Mouse (Mus musculus) olfactory bulb, adult 2 months (tissue): ENCODE measurements around the gene Il2ra. TPM values are rescaled to one million over a fixed set of nuclear protein-coding genes. Genes with fewer than 3 reads are reported as not detected.

Experiments used
- H3K27ac ChIP-seq: fragments of 200-500 bp; 2 replicates; pipeline ENCODE4 v1.5.1; 2012; ENCODE audit warnings: low read depth, low read length; ENCODE audit not compliant: insufficient read depth
- H3K4me1 ChIP-seq: fragments of 200-500 bp; 2 replicates; pipeline ENCODE4 v1.6.1; 2012; ENCODE audit warnings: low read length; ENCODE audit not compliant: control insufficient read depth, insufficient read depth
- H3K4me3 ChIP-seq: fragments of 200-500 bp; 2 replicates; pipeline ENCODE4 v1.5.1; 2012; ENCODE audit warnings: mild to moderate bottlenecking, low read depth, low read length, moderate library complexity; ENCODE audit not compliant: insufficient read depth
- CTCF ChIP-seq: fragments of 200-500 bp; IDR thresholded peaks from 2 replicates; pipeline ENCODE4 v1.5.1; 2012; ENCODE audit warnings: low read depth, mild to moderate bottlenecking, low read length, moderate library complexity; ENCODE audit not compliant: insufficient read depth
- POLR2A ChIP-seq: fragments of 200-500 bp; IDR thresholded peaks from 2 replicates; pipeline ENCODE4 v1.6.1; 2012; ENCODE audit warnings: mild to moderate bottlenecking, low read depth, low read length, moderate library complexity; ENCODE audit not compliant: insufficient read depth
- WGBS: fragments of 180-500 bp; shearing (Covaris S2); methylation state at CpG from one replicate; pipeline ENCODE4 v1.1.7; 2018; 5-methylcytosine and 5-hydroxymethylcytosine counted together
- polyA plus RNA-seq: library from polyadenylated mRNA; stranded (reverse); fragments of >200 nt; gene quantifications from 2 replicates; pipeline ENCODE4 v1.2.4, GENCODE M21; 2012; ENCODE audit warnings: low replicate concordance; ENCODE audit not compliant: missing spikeins, insufficient read depth, insufficient read length

Gene Il2ra
- polyA plus RNA-seq, 1 experiment: not detected

GRCm38 (mm10) chr2:11616846-11617245 is 25.8 kb upstream of the Il2ra start:
- Histone ChIP-seq H3K4me3 (no peak overlapping the region), H3K27ac (no peak overlapping the region), H3K4me1 (no peaks in the 10 kb centered on the region)
- TF ChIP-seq POLR2A: no peak
- TF ChIP-seq CTCF: no peak
- 93% methylated on average over 9 of the region's 9 CpGs for WGBS

- Histone ChIP-seq H3K27ac (no peak overlapping the region), H3K4me1 (no peaks in the 10 kb centered on the region), H3K4me3 (no peak overlapping the region)
- WGBS: 72% methylated on average over 2 of the region's 2 CpGs
- TF ChIP-seq POLR2A (no peak), CTCF (no peak)
Observed at GRCm38 (mm10) chr2:11619598-11619997, 23.0 kb upstream of the Il2ra start.

- WGBS: 92% methylated on average over 8 of the region's 8 CpGs
Observed at GRCm38 (mm10) chr2:11623173-11623572, 19.4 kb upstream of the Il2ra start.

GRCm38 (mm10) chr2:11623726-11624125 is 18.9 kb upstream of the Il2ra start:
- Histone ChIP-seq H3K4me3 (no peak overlapping the region), H3K27ac (no peak overlapping the region), H3K4me1 (no peaks in the 10 kb centered on the region)
- no peak for TF ChIP-seq POLR2A
- no peak for TF ChIP-seq CTCF
- 71% methylated on average over 2 of the region's 2 CpGs for WGBS

More at GRCm38 (mm10) chr2:11623173-11623572, 19.4 kb upstream of the Il2ra start:
- no peak overlapping the region for H3K4me3 ChIP-seq
- no peak for TF ChIP-seq CTCF
- no peaks in the 10 kb centered on the region for H3K4me1 ChIP-seq
- H3K27ac ChIP-seq: no peak overlapping the region

- WGBS: 94% methylated on average over 5 of the region's 5 CpGs
- TF ChIP-seq CTCF: no peak
- no peak for TF ChIP-seq POLR2A
- H3K4me1 ChIP-seq: no peaks in the 10 kb centered on the region
- H3K4me3 ChIP-seq: no peak within 1 kb of the TSS
- H3K27ac ChIP-seq: no peak within 1 kb of the TSS
Observed at GRCm38 (mm10) chr2:11625890-11626289, 16.7 kb upstream of the Il2ra start, which contains the start of gene Gm17490. TSS of gene Gm17490 (minus strand) at chr2:11626264.

- Histone ChIP-seq H3K4me1 (no peaks in the 10 kb centered on the region), H3K27ac (no peak overlapping the region), H3K4me3 (no peak overlapping the region)
- WGBS: 82% methylated on average over 6 of the region's 6 CpGs
- no peak for TF ChIP-seq CTCF
- no peak for TF ChIP-seq POLR2A
Observed at GRCm38 (mm10) chr2:11635035-11635434, 7.6 kb upstream of the Il2ra start.

GRCm38 (mm10) chr2:11635471-11636137 is 7.0 kb upstream of the Il2ra start:
- H3K4me1 ChIP-seq: no peaks in the 10 kb centered on the region
- H3K27ac ChIP-seq: no peak overlapping the region
- TF ChIP-seq CTCF: no peak
- TF ChIP-seq POLR2A: no peak
- no peak overlapping the region for H3K4me3 ChIP-seq
- 95% methylated on average over 5 of the region's 5 CpGs for WGBS

GRCm38 (mm10) chr2:11636138-11636480 is 6.5 kb upstream of the Il2ra start:
- H3K4me3 ChIP-seq: no peak overlapping the region
- WGBS: 81% methylated on average over 3 of the region's 3 CpGs
- TF ChIP-seq CTCF (no peak), POLR2A (no peak)
- no peak overlapping the region for H3K27ac ChIP-seq
- H3K4me1 ChIP-seq: no peaks in the 10 kb centered on the region

- no peak for TF ChIP-seq POLR2A
- TF ChIP-seq CTCF: no peak
- no peak overlapping the region for H3K4me3 ChIP-seq
- 80% methylated on average over 1 of the region's 1 CpGs for WGBS
Observed at GRCm38 (mm10) chr2:11637115-11637514, 5.5 kb upstream of the Il2ra start.

GRCm38 (mm10) chr2:11644057-11644456 is 1.4 kb downstream of the Il2ra start:
- no peak overlapping the region for H3K4me3 ChIP-seq
- WGBS: 81% methylated on average over 1 of the region's 1 CpGs
- H3K27ac ChIP-seq: no peak overlapping the region
- H3K4me1 ChIP-seq: no peaks in the 10 kb centered on the region
- TF ChIP-seq POLR2A (no peak), CTCF (no peak)

More at GRCm38 (mm10) chr2:11637115-11637514, 5.5 kb upstream of the Il2ra start:
- no peak overlapping the region; the same call in 1 of the 2 replicates for H3K27ac ChIP-seq
- no peaks in the 10 kb centered on the region for H3K4me1 ChIP-seq
